Mouse (Mus musculus) olfactory bulb, adult 2 months (tissue): ENCODE data around the gene Sgms2.

Experiments used
- CTCF ChIP-seq: fragments of 200-500 bp; IDR thresholded peaks from 2 replicates; pipeline ENCODE4 v1.5.1; 2012; ENCODE audit warnings: low read depth, mild to moderate bottlenecking, low read length, moderate library complexity; ENCODE audit not compliant: insufficient read depth
- POLR2A ChIP-seq: fragments of 200-500 bp; IDR thresholded peaks from 2 replicates; pipeline ENCODE4 v1.6.1; 2012; ENCODE audit warnings: mild to moderate bottlenecking, low read depth, low read length, moderate library complexity; ENCODE audit not compliant: insufficient read depth

- TF ChIP-seq CTCF (no peak), POLR2A (no peak)
Observed at GRCm38 (mm10) chr3:131322081-131322815, 169.0 kb downstream of the Sgms2 start.
